ENCODE assay signal across 9 mouse cellular contexts in the genomic region with DNA sequence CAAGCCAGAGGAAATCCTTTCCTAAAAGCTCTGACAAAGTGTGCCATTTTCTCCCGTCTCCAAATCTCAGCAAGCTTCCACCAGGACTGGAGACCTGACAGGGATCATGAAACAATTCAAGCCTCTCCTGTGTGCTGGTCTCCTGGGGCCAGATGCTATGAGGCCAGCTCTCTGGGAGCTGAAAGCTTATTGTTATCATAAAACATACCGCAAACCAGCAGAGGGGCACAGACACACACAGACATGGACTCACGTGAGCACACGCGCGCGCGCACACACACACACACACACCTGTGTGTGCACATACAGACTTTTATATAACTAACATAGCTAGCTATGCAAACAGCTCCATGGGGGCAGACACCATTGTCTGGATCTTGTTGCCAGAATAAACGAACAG. TPM values are rescaled to one million over a fixed set of nuclear protein-coding genes. Genes with fewer than 3 reads are reported as not detected.
DNase-seq lines count a peak whose midpoint lies in the region; ATAC-seq and TF ChIP-seq lines count a peak whose summit lies in the region.
"Had no signal": no experiment of that assay in that cellular context is flagged by ENCODE, and none has a peak within 500 bp of the region (broad histone marks: within the 10 kb centered on the region; RNA-seq: fewer than 3 reads in every experiment).

No protein-coding gene starts in this region.

- H3K27ac ChIP-seq in layer of hippocampus, adult 2 months = peak overlapping the region; percentile 95
- no peak overlapping the region for H3K27ac ChIP-seq in forebrain, embryonic 11.5 days (ENCODE audit: low read depth, low read length)
- no peak overlapping the region for H3K27ac ChIP-seq in limb, embryonic 10.5 days
- H3K27ac ChIP-seq in neural tube, embryonic 14.5 days (ENCODE audit: low read depth, low read length) = peak overlapping the region; percentile 40; the same call in 1 of the 2 replicates

- H3K4me3 ChIP-seq in layer of hippocampus, adult 2 months = peak overlapping the region; percentile 93
- peak overlapping the region; percentile 87 for H3K4me3 ChIP-seq in forebrain, embryonic 11.5 days (ENCODE audit: low read depth, low read length)
- peak overlapping the region; percentile 94 for H3K4me3 ChIP-seq in limb, embryonic 10.5 days
- H3K4me3 ChIP-seq in neural tube, embryonic 14.5 days (ENCODE audit: low read depth, low read length) = peak overlapping the region; percentile 97

- H3K4me2 ChIP-seq in forebrain, embryonic 11.5 days (ENCODE audit: low read depth, low read length, severe bottlenecking) = peak overlapping the region; percentile 81; the same call in 1 of the 2 replicates
- peak overlapping the region; percentile 69 for H3K4me2 ChIP-seq in neural tube, embryonic 14.5 days (ENCODE audit: low read depth, low read length)

- H3K9me3 ChIP-seq in forebrain, embryonic 11.5 days (ENCODE audit: control insufficient read depth, low read length) = no peaks in the 10 kb centered on the region
- no peaks in the 10 kb centered on the region for H3K9me3 ChIP-seq in limb, embryonic 10.5 days (replicated peaks)
- H3K9me3 ChIP-seq in neural tube, embryonic 14.5 days (ENCODE audit: control insufficient read depth, low read length) = no peaks in the 10 kb centered on the region

- H3K4me1 ChIP-seq in forebrain, embryonic 11.5 days (replicated peaks; ENCODE audit: control insufficient read depth, insufficient read depth, low read length) = peaks cover 4% of the 10 kb centered on the region; the same call in 1 of the 2 replicates
- peaks cover 18% of the 10 kb centered on the region for H3K4me1 ChIP-seq in limb, embryonic 10.5 days
- H3K4me1 ChIP-seq in neural tube, embryonic 14.5 days (ENCODE audit: control insufficient read depth, insufficient read depth, low read length) = 0 out of 2 replicates have a peak, but pooled peaks cover 4% of the 10 kb centered on the region

- 0 out of 2 replicates have a peak overlapping the region, but pooled peaks have one; percentile 30 for H3K9ac ChIP-seq in forebrain, embryonic 11.5 days (ENCODE audit: low read length)
- peak overlapping the region; percentile 93; the same call in 1 of the 2 replicates for H3K9ac ChIP-seq in neural tube, embryonic 14.5 days (replicated peaks; ENCODE audit: low read depth, low read length)

- peaks cover 3% of the 10 kb centered on the region; the same call in 1 of the 2 replicates for H3K36me3 ChIP-seq in forebrain, embryonic 11.5 days (ENCODE audit: control insufficient read depth, insufficient read depth, low read length)
- peaks cover 10% of the 10 kb centered on the region for H3K36me3 ChIP-seq in limb, embryonic 10.5 days
- no peaks in the 10 kb centered on the region for H3K36me3 ChIP-seq in neural tube, embryonic 14.5 days (ENCODE audit: control insufficient read depth, insufficient read depth, low read length)

- no peak for DNase-seq in layer of hippocampus, adult 2 months (ENCODE audit: low spot score in 2 of 2)
- DNase-seq in layer of hippocampus, adult 9-10 months (ENCODE audit: low spot score) = no peak
- peak; percentile 48 for DNase-seq in forebrain, embryonic 11.5 days (ENCODE audit: low spot score)
- DNase-seq in limb, embryonic 10.5 days (ENCODE audit: low spot score) = no peak
- no peak for DNase-seq in thymus, postnatal 0 days (ENCODE audit: low spot score)
- no peak for DNase-seq in adrenal gland, postnatal 4 days (ENCODE audit: low spot score in 2 of 2)
- DNase-seq in spleen, postnatal 4 days (ENCODE audit: low spot score in 2 of 2) = no peak
- DNase-seq: gastrocnemius, postnatal 36 days had no signal

- WGBS in forebrain, embryonic 11.5 days = 73% methylated on average over 9 of the region's 9 CpGs
- 89% methylated on average over 9 of the region's 9 CpGs for WGBS in limb, embryonic 10.5 days
- 59% methylated on average over 9 of the region's 9 CpGs for WGBS in neural tube, embryonic 14.5 days

- no peaks in the 10 kb centered on the region for H3K27me3 ChIP-seq in forebrain, embryonic 11.5 days (ENCODE audit: control insufficient read depth, insufficient read depth, low read length)
- no peaks in the 10 kb centered on the region for H3K27me3 ChIP-seq in limb, embryonic 10.5 days (ENCODE audit: low read depth, poor library complexity, severe bottlenecking)
- H3K27me3 ChIP-seq in neural tube, embryonic 14.5 days (ENCODE audit: control insufficient read depth, insufficient read depth, low read length) = no peaks in the 10 kb centered on the region; the same call in 1 of the 2 replicates

- ATAC-seq in forebrain, embryonic 11.5 days (replicated peaks; ENCODE audit: low FRiP score) = no peak
- ATAC-seq in neural tube, embryonic 14.5 days (ENCODE audit: low read depth) = no peak

- TF ChIP-seq CTCF in layer of hippocampus, adult 2 months (conservative IDR thresholded peaks at IDR 0.05) = no peak

RNA-seq across cellular contexts. Expression of a gene that starts 1.5 kb away (rescaled TPM):
- 10 to 100 TPM; 46.1 to 48.0 TPM for total RNA-seq in layer of hippocampus, adult 2 months (2021)
- 12.5 and 13.3 TPM in 2 replicates for polyA plus RNA-seq in forebrain, embryonic 11.5 days (2014; fragmentation: Nextera tagmentation; extraction: Ambion mirVana)
- polyA plus RNA-seq in limb, embryonic 10.5 days (2016; fragmentation: Nextera tagmentation; extraction: Ambion mirVana) = 13.7 and 17.9 TPM in 2 replicates
- polyA plus RNA-seq in neural tube, embryonic 14.5 days (2014; fragmentation: Nextera tagmentation; extraction: Ambion mirVana) = 12.9 and 14.5 TPM in 2 replicates
- polyA plus RNA-seq in thymus, postnatal 0 days (2015; fragmentation: Nextera tagmentation; extraction: Ambion mirVana) = 7.4 and 9.2 TPM in 2 replicates
- total RNA-seq in adrenal gland, postnatal 4 days (2021) = 10 to 100 TPM; 17.8 to 18.8 TPM

RNA-seq across cellular contexts. Expression of a gene that starts 25.0 kb away (rescaled TPM):
- total RNA-seq in layer of hippocampus, adult 2 months (2021) = 10 to 100 TPM; 58.4 to 67.6 TPM
- 172 and 184 TPM in 2 replicates for polyA plus RNA-seq in forebrain, embryonic 11.5 days (2014; fragmentation: Nextera tagmentation; extraction: Ambion mirVana)
- polyA plus RNA-seq in limb, embryonic 10.5 days (2016; fragmentation: Nextera tagmentation; extraction: Ambion mirVana) = 210 and 265 TPM in 2 replicates
- 161 and 166 TPM in 2 replicates for polyA plus RNA-seq in neural tube, embryonic 14.5 days (2014; fragmentation: Nextera tagmentation; extraction: Ambion mirVana)
- polyA plus RNA-seq in thymus, postnatal 0 days (2015; fragmentation: Nextera tagmentation; extraction: Ambion mirVana) = 308 and 318 TPM in 2 replicates
- total RNA-seq in adrenal gland, postnatal 4 days (2021) = 100 to 1,000 TPM; 106 to 109 TPM

Comparison
In these comparisons a context has a peak if more than half of its experiments do, and no peak if none do; other contexts are left out.
1. H3K27ac ChIP-seq: peak in layer of hippocampus, adult 2 months (single experiment) and neural tube, embryonic 14.5 days (single experiment); none in forebrain, embryonic 11.5 days (single experiment) and limb, embryonic 10.5 days (single experiment).
2. Peak in every context shown above with its lines, with median percentiles within 50 percentile points of each other: H3K4me3 ChIP-seq.